Mouse (Mus musculus) midbrain, embryonic 16.5 days (tissue): ENCODE results near the gene Gm10644. TPM values are rescaled to one million over a fixed set of nuclear protein-coding genes. Genes with fewer than 3 reads are reported as not detected.
A peak's percentile ranks its signal among the peaks of the same experiment; 100 is the strongest.

Source experiments
- ATAC-seq: fragments of 200-750 bp; cut with Nextera tagmentation; 2 replicates; pipeline ENCODE4 v1.8.0; 2017; ENCODE audit warnings: moderate TSS enrichment
- H3K27ac ChIP-seq: fragments of 300-500 bp; sonication (generic); 2 replicates; pipeline ENCODE4 v1.5.1; 2014; ENCODE audit warnings: mild to moderate bottlenecking, low read length, mixed read lengths
- H3K27me3 ChIP-seq: fragments of 300-500 bp; sonication (generic); 2 replicates; pipeline ENCODE4 v1.6.1; 2014; ENCODE audit warnings: low read depth, low read length, mixed read lengths; ENCODE audit not compliant: control insufficient read depth, insufficient read depth
- H3K36me3 ChIP-seq: fragments of 300-500 bp; sonication (generic); 2 replicates; pipeline ENCODE4 v1.6.1; 2014; ENCODE audit warnings: mild to moderate bottlenecking, low read length, moderate library complexity, mixed read lengths; ENCODE audit not compliant: control insufficient read depth, insufficient read depth
- H3K4me1 ChIP-seq: fragments of 300-500 bp; sonication (generic); 2 replicates; pipeline ENCODE4 v1.6.1; 2014; ENCODE audit warnings: mild to moderate bottlenecking, low read length, mixed read lengths; ENCODE audit not compliant: control insufficient read depth, insufficient read depth
- H3K4me2 ChIP-seq: fragments of 300-500 bp; sonication (generic); 2 replicates; pipeline ENCODE4 v1.6.1; 2014; ENCODE audit warnings: mild to moderate bottlenecking, low read length, mixed read lengths
- H3K4me3 ChIP-seq: fragments of 300-500 bp; sonication (generic); 2 replicates; pipeline ENCODE4 v1.5.1; 2014; ENCODE audit warnings: low read depth, mild to moderate bottlenecking, low read length, moderate library complexity, mixed read lengths
- H3K9ac ChIP-seq: fragments of 300-500 bp; sonication (generic); 2 replicates; pipeline ENCODE4 v1.6.1; 2014; ENCODE audit warnings: low read depth, low read length, mixed read lengths
- H3K9me3 ChIP-seq: fragments of 300-500 bp; sonication (generic); replicated peaks from 2 replicates; pipeline ENCODE4 v1.6.1; 2014; ENCODE audit warnings: mild to moderate bottlenecking, low read length, mixed read lengths; ENCODE audit not compliant: control insufficient read depth, poor library complexity, severe bottlenecking
- WGBS: fragments of 180-500 bp; shearing (Covaris S2); extraction: QIAGEN DNeasy Blood & Tissue Kit; methylation state at CpG from one replicate; pipeline ENCODE4 v1.1.7; 2014; 5-methylcytosine and 5-hydroxymethylcytosine counted together
- polyA plus RNA-seq: library from polyadenylated mRNA; unstranded; fragments of >200 nt; fragmentation: Nextera tagmentation; extraction: Ambion mirVana; gene quantifications from 2 replicates; pipeline ENCODE4 v1.2.1, GENCODE M21; 2015

The Gm10644 gene
- polyA plus RNA-seq, 1 experiment from 2014 or later, result 0.69 TPM

- WGBS, result 87% methylated on average over 5 of the region's 5 CpGs
- Histone ChIP-seq H3K27ac (no peak overlapping the region), H3K9me3 (no peaks in the 10 kb centered on the region), H3K4me3 (no peak overlapping the region), H3K36me3 (peaks cover 87% of the 10 kb centered on the region), H3K4me1 (no peaks in the 10 kb centered on the region), H3K27me3 (no peaks in the 10 kb centered on the region), H3K9ac (no peak overlapping the region), H3K4me2 (no peak overlapping the region)
- no peak for ATAC-seq
These were observed 20.8 kb downstream of the Gm10644 start for GRCm38 (mm10) chr8:83934222-83934621.

- Histone ChIP-seq H3K9me3 (no peaks in the 10 kb centered on the region), H3K4me2 (no peak overlapping the region), H3K9ac (no peak overlapping the region), H3K4me3 (no peak overlapping the region), H3K27me3 (no peaks in the 10 kb centered on the region), H3K27ac (no peak overlapping the region), H3K36me3 (peaks cover 56% of the 10 kb centered on the region), H3K4me1 (no peaks in the 10 kb centered on the region)
- no peak for ATAC-seq
- 74% methylated on average over 6 of the region's 7 CpGs for WGBS
These were observed 28.7 kb downstream of the Gm10644 start for GRCm38 (mm10) chr8:83926266-83926665.

GRCm38 (mm10) chr8:83924585-83924984 lies 30.4 kb downstream of the Gm10644 start:
- Histone ChIP-seq H3K27ac (no peak overlapping the region), H3K27me3 (no peaks in the 10 kb centered on the region), H3K9ac (no peak overlapping the region), H3K9me3 (no peaks in the 10 kb centered on the region), H3K4me1 (no peaks in the 10 kb centered on the region), H3K4me2 (no peak overlapping the region), H3K36me3 (peaks cover 54% of the 10 kb centered on the region), H3K4me3 (no peak overlapping the region)
- ATAC-seq, result no peak
- 93% methylated on average over 5 of the region's 5 CpGs for WGBS

GRCm38 (mm10) chr8:83922727-83923126 lies 32.3 kb downstream of the Gm10644 start:
- WGBS, result 95% methylated on average over 8 of the region's 8 CpGs
- Histone ChIP-seq H3K4me3 (no peak overlapping the region), H3K27me3 (no peaks in the 10 kb centered on the region), H3K36me3 (peaks cover 52% of the 10 kb centered on the region), H3K9ac (no peak overlapping the region), H3K4me2 (no peak overlapping the region), H3K4me1 (no peaks in the 10 kb centered on the region), H3K9me3 (no peaks in the 10 kb centered on the region), H3K27ac (no peak overlapping the region)
- ATAC-seq, result no peak

- WGBS, result 67% methylated on average over 3 of the region's 3 CpGs
- H3K36me3 ChIP-seq, result peaks cover 45% of the 10 kb centered on the region
- no peak overlapping the region for H3K9ac ChIP-seq
- peak; percentile 26; the same call in 1 of the 2 replicates for ATAC-seq
- no peak overlapping the region for H3K4me2 ChIP-seq
- no peaks in the 10 kb centered on the region for H3K9me3 ChIP-seq
- no peak overlapping the region for H3K4me3 ChIP-seq
- H3K4me1 ChIP-seq, result no peaks in the 10 kb centered on the region
- H3K27me3 ChIP-seq, result no peaks in the 10 kb centered on the region
- H3K27ac ChIP-seq, result no peak overlapping the region
These were observed 33.4 kb downstream of the Gm10644 start for GRCm38 (mm10) chr8:83921558-83921957.

GRCm38 (mm10) chr8:83917566-83917965 lies 37.4 kb downstream of the Gm10644 start:
- Histone ChIP-seq H3K4me1 (peaks cover 2% of the 10 kb centered on the region; the same call in 1 of the 2 replicates), H3K36me3 (peaks cover 13% of the 10 kb centered on the region), H3K27ac (no peak overlapping the region), H3K4me2 (no peak overlapping the region), H3K27me3 (no peaks in the 10 kb centered on the region), H3K9ac (no peak overlapping the region), H3K9me3 (no peaks in the 10 kb centered on the region), H3K4me3 (no peak overlapping the region)
- WGBS, result 80% methylated on average over 6 of the region's 6 CpGs
- ATAC-seq, result no peak

GRCm38 (mm10) chr8:83916015-83916414 lies 39.0 kb downstream of the Gm10644 start:
- H3K4me2 ChIP-seq, result no peak overlapping the region

GRCm38 (mm10) chr8:83914860-83915259 lies 40.1 kb downstream of the Gm10644 start:
- no peak for ATAC-seq
- Histone ChIP-seq H3K36me3 (peaks cover 5% of the 10 kb centered on the region; the same call in 1 of the 2 replicates), H3K4me1 (peaks cover 2% of the 10 kb centered on the region; the same call in 1 of the 2 replicates), H3K27ac (no peak overlapping the region), H3K9me3 (no peaks in the 10 kb centered on the region), H3K4me2 (no peak overlapping the region), H3K27me3 (no peaks in the 10 kb centered on the region), H3K4me3 (no peak overlapping the region), H3K9ac (no peak overlapping the region)
- WGBS, result 70% methylated on average over 5 of the region's 5 CpGs

More at GRCm38 (mm10) chr8:83916015-83916414, 39.0 kb downstream of the Gm10644 start:
- H3K9ac ChIP-seq, result no peak overlapping the region
- no peak overlapping the region for H3K4me3 ChIP-seq
- no peak for ATAC-seq
- peaks cover 12% of the 10 kb centered on the region for H3K36me3 ChIP-seq
- H3K27ac ChIP-seq, result no peak overlapping the region
- no peaks in the 10 kb centered on the region for H3K9me3 ChIP-seq
- WGBS, result 73% methylated on average over 5 of the region's 5 CpGs
- peaks cover 2% of the 10 kb centered on the region; the same call in 1 of the 2 replicates for H3K4me1 ChIP-seq
- no peaks in the 10 kb centered on the region for H3K27me3 ChIP-seq

GRCm38 (mm10) chr8:83914232-83914631 lies 40.8 kb downstream of the Gm10644 start:
- Histone ChIP-seq H3K27me3 (no peaks in the 10 kb centered on the region), H3K27ac (no peak overlapping the region), H3K4me1 (peaks cover 7% of the 10 kb centered on the region), H3K4me2 (no peak overlapping the region), H3K4me3 (no peak overlapping the region), H3K9me3 (no peaks in the 10 kb centered on the region), H3K9ac (no peak overlapping the region), H3K36me3 (peaks cover 2% of the 10 kb centered on the region; the same call in 1 of the 2 replicates)
- 92% methylated on average over 3 of the region's 3 CpGs for WGBS
- no peak for ATAC-seq
